Mouse (Mus musculus): ENCODE measurements around the gene Maz. TPM values are rescaled to one million over a fixed set of nuclear protein-coding genes. Genes with fewer than 3 reads are reported as not detected.

Maz gene
- total RNA-seq, 2 experiments from 2014 or later = 74.5 to 79.0 TPM

DNA sequence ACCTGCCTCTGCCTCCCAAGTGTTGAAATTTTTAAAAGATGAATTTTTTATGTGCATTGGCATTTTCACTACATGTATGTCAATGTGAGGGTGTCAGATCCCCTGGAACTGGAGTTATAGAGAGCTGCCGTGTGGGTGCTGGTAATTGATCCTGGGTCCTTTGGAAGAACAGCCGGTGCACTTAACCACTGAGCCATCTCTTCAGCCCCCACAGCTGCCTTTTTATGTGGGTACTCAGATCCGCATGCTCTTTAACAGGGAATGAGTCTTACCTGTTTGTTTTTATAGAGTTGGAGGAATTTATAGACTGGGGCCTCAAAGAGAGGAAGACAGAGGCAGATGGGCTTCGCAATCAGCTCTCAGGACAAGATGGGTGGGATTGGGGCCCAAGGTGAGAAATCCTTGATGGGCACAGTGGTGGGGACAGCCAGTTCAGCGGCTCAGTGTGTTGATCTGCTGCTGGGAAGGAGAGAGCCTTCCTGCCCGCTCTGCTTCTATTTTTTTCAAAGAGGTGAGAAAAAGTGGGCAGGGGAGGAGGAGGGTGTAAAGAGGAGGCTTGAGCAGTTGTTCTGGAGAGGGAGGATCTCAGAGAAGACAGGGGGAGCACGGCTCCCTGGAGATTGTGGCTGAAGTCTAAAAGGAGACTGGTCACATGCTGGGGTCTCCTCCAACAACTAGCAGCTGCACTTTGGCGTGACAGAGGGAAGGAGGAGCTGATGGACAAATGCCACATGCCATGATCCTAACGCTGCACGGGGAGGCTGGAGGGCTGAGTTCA lies 42.0 kb downstream of the Maz start:
- DNase-seq = peak; percentile 52
- no peak overlapping the region for H3K4me3 ChIP-seq
- intact Hi-C loops (cut with DNase I) = no loop called here
- no peak for TF ChIP-seq CTCF (IDR thresholded peaks at IDR 0.05)
- peak overlapping the region; percentile 62 for H3K27ac ChIP-seq

DNA sequence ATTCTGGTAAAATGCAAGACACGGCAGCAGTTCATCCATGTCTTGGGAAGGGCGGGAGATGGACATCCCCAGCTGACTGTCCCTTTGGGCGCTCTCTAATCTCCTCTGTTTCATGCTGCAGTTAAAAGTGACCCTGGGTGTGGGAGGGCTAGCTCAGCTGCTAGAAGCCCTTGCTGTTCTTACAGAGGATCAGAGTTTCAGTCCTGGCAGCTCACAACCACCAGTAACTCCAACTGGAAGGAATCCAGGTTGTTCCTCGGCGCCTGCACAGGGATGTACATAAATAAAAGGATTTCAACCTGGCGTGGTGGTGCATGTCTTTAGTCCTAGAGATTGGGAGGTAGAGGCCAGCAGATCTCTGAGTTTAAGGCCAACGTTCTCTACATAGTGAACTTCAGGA lies 43.7 kb downstream of the Maz start:
- no peak for DNase-seq
- intact Hi-C loops (cut with DNase I) = no loop called here
- Histone ChIP-seq H3K4me3 (no peak overlapping the region), H3K27ac (peak overlapping the region; percentile 63; the same call in 1 of the 2 replicates)
- TF ChIP-seq CTCF (IDR thresholded peaks at IDR 0.05) = no peak

DNA sequence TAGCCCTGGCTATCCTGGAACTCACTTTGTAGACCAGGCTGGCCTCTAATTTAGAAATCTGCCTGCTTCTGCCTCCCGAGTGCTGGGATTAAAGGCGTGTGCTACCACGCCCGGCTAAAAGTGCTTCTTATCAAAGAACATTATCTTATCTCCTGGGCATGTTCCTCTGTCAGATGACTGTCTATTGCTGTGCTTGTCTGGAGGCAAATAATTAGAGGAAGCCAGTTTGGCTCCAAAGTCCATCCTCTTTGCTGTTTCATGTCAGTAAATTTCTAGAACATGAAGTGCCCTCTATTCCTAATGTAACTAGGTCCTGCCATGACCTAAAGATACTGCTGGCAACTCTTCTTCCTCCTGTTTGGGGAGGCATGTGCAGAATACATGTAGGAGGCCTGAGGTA lies 44.8 kb downstream of the Maz start:
- H3K27ac ChIP-seq = peak overlapping the region; percentile 63

DNA sequence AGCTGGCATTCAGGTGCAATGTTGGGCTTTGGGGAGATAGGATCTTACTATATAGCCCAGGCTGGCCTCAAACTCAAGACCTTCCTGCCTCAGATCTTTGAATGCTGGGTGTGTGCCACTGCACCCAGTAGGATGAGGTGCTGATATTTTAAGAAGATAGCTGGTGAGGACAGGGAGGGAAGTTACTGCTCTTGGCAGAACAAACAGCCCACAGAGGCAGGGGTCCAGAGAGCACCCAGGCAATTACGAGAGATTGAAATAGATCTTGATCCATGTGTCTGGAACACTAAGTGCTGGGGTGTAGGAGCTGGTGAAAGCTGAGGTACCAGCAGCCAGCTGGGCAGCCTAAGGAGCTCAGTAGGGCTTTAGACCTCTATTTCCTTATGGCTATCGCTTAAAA lies 45.2 kb downstream of the Maz start:
- intact Hi-C loops (cut with DNase I) = no loop called here
- H3K4me3 ChIP-seq = no peak overlapping the region
- peak; percentile 69 for DNase-seq
- no peak for TF ChIP-seq CTCF (IDR thresholded peaks at IDR 0.05)
- peak overlapping the region; percentile 63 for H3K27ac ChIP-seq

More for the DNA sequence above, 44.8 kb downstream of the Maz start:
- H3K4me3 ChIP-seq = no peak overlapping the region
- intact Hi-C loops (cut with DNase I) = no loop called here
- DNase-seq = no peak
- no peak for TF ChIP-seq CTCF (IDR thresholded peaks at IDR 0.05)

DNA sequence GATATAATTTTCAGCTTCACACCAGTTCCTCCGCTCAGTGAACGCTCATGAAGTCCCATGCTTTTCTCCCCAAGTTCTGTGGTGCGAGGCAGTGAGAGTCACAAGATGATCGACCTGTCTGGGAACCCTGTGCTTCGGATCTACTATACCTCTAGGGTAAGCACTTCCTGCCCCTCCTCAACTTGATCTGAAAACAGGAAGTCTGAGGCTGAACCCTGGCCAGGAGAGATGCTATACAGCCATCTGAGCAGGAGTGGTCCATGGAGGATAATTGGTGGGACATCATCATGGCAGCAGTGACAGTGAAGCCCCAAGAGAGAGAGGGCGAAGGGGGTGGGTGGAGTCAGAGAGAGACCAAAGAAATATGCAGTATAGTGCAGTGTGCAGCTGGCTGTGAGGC lies 48.0 kb downstream of the Maz start:
- intact Hi-C loops (cut with DNase I) = no loop called here
- DNase-seq = no peak
- Histone ChIP-seq H3K27ac (no peak overlapping the region), H3K4me3 (no peak overlapping the region)
- no peak for TF ChIP-seq CTCF (IDR thresholded peaks at IDR 0.05)

DNA sequence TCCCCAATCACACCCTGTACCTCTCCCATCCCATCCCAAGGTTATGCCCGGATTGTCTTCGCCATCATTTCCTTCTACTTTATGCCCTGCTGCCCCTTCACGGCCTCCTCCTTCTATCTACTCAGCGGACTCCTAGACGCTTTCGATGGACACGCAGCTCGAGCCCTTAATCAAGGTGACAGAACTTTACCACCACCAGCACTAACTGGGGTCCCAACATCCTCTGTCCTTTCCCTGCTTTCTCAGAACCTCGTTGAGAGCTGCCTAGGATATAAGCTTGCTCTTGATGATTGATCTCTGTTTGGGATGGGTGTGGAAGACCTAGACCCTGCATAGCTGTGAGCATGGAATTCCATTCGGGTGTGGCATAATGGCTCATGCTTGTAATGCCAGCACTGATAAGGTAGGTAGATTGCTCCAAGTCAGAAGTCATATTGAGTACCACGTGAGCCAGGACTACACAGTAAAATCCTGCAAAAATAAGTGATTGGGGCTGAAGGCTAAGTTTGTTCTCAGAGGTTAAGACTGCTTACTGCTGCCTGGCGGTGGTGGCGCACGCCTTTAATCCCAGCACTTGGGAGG lies 49.9 kb downstream of the Maz start:
- DNase-seq = peak; percentile 9
- intact Hi-C loops (cut with DNase I) = loop anchor here (2.0 kb wide), 1 partner anchor 40 kb away; the partner anchor contains the start of genes Pagr1a and Pagr1b
- TF ChIP-seq CTCF (IDR thresholded peaks at IDR 0.05) = no peak
- peak overlapping the region; percentile 86 for H3K4me3 ChIP-seq
- peak overlapping the region; percentile 100 for H3K27ac ChIP-seq

DNA sequence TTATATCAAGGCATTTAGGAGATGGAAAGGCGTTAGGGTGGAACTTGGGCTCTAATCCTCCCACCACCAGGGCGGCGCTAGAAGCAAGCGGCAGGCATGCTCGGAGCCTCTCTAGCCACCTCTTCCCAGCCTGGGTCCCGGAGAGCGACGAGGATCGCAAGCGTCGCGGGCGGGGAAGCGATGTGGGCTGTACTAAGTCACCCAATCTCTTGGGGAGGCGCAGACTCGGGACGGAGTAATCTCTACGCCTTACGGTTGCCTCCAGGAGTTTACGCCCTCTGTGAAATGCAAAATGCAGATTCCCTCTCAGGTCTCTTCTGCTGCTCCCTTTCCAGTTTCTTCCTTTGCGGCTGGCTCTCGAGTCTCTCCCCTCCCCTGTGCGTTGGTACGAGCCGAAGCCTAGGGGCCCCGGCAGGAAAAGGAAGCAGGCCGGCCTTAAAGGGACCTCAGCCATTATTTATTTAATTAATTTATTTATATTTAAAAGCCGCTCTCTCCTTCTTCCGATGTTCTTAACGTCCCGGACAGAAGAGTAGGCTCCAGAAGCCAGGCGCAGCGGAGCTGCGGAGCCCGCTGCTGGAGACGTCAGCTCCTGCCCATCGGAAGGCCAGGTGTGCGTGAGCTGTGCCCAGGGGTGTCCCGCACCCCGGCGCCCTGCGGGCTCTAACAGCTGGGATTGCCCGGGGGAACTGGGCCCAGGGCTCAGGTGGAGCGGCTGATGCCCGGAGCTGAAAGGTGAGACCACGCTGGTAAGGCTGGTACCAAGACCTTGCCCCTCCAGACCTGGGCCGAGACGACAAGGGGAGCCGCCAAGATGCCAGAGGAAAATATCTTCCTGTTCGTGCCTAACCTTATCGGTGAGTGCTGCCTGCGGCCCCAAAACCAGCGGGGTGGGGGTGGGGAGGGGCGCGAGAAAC lies 50.6 kb downstream of the Maz start, which contains the start of gene Cdiptos:
TSS of gene Cdiptos (minus strand) at position 149 of the 917 bp plus-strand sequence.
- peak; percentile 99 for TF ChIP-seq CTCF (IDR thresholded peaks at IDR 0.05)
- intact Hi-C loops (cut with DNase I) = loop anchor here (2.0 kb wide), 1 partner anchor 41 kb away; the partner anchor contains the start of genes Pagr1a and Pagr1b
- Histone ChIP-seq H3K27ac (peak within 1 kb of the TSS; percentile 100), H3K4me3 (peak within 1 kb of the TSS; percentile 86)
- DNase-seq = peak; percentile 97

DNA sequence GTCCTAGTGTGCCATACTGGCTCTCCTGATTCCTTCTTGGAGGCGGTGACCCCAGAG lies 51.1 kb downstream of the Maz start, which contains the start of gene Cdipt:
TSS of gene Cdipt (plus strand) at position 22 of the 57 bp plus-strand sequence.
- intact Hi-C loops (cut with DNase I) = no loop called here
- TF ChIP-seq CTCF (IDR thresholded peaks at IDR 0.05) = no peak
- no peak for DNase-seq
- Histone ChIP-seq H3K4me3 (peak within 1 kb of the TSS; percentile 86), H3K27ac (peak within 1 kb of the TSS; percentile 100)

DNA sequence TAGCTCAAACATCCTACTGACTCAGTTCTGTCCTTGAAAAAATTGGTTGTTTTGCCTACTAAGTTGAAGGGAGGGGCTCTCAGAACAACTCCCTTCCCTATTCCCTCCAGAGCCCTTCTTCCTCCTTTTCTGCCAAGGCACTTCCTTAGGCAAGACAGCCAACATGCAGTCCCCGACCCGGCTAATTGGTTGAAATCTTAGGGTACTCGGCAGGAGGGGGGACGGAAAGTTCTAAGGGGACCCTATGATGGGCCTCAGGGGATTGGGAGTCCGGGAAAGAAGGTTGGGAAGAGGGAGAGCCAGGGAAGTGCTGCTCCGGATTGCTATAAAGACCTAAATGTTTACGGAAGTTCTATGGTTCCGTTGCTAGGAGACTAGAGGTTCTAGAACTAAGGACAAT lies 51.3 kb downstream of the Maz start:
- DNase-seq = peak; percentile 52
- Histone ChIP-seq H3K27ac (peak overlapping the region; percentile 100), H3K4me3 (peak overlapping the region; percentile 86)
- no peak for TF ChIP-seq CTCF (IDR thresholded peaks at IDR 0.05)
- intact Hi-C loops (cut with DNase I) = no loop called here

Small RNA genes lying within 50 kb of the gene (microRNA-seq; reads per million reads assigned to microRNA genes)
- gene Gm44343 = not detected

Other genes starting within 250 kb of the Maz start
- gene Tbx6, start 245.6 kb downstream of the Maz start, total RNA-seq (2021) = under 1 TPM; 0.42 to 0.48 TPM
- 10 to 100 TPM; 22.8 to 25.7 TPM for gene Ppp4c, start 234.5 kb downstream of the Maz start, total RNA-seq (2021)
- 10 to 100 TPM; 61.1 to 64.6 TPM for gene Fam57b, start 229.4 kb downstream of the Maz start, total RNA-seq (2021)
- not detected for gene 4930451I11Rik, start 195.4 kb downstream of the Maz start, total RNA-seq (2021)
- not detected for gene Doc2a, start 179.6 kb downstream of the Maz start, total RNA-seq (2021)
- gene Hirip3, start 165.1 kb downstream of the Maz start, total RNA-seq (2021) = 1 to 10 TPM; 5.3 to 6.3 TPM
- gene Ino80e, start 164.7 kb downstream of the Maz start, total RNA-seq (2021) = 10 to 100 TPM in 1 of 2 experiments, 1 to 10 TPM in 1; 8.7 to 12.9 TPM
- 10 to 100 TPM; 22.3 to 23.5 TPM for gene Taok2, start 142.3 kb downstream of the Maz start, total RNA-seq (2021)
- 10 to 100 TPM; 10.9 to 11.3 TPM for gene Tmem219, start 104.1 kb downstream of the Maz start, total RNA-seq (2021)
- 1 to 10 TPM; 2.5 to 2.9 TPM for gene Kctd13, start 98.2 kb downstream of the Maz start, total RNA-seq (2021)
- not detected for gene Asphd1, start 77.5 kb downstream of the Maz start, total RNA-seq (2021)
- 1 to 10 TPM; 1.1 to 1.4 TPM for gene Sez6l2, start 76.5 kb downstream of the Maz start, total RNA-seq (2021)
- gene Cdipt, start 51.1 kb downstream of the Maz start, total RNA-seq (2021) = 10 to 100 TPM; 29.3 to 41.0 TPM
- gene Cdiptos, start 50.9 kb downstream of the Maz start, total RNA-seq (2021) = under 1 TPM in 1 of 2 experiments, not detected in 1; 0.47 TPM
- gene Mvp, start 12.4 kb downstream of the Maz start, total RNA-seq (2021) = 10 to 100 TPM; 26.5 to 30.2 TPM
- not detected for gene Pagr1b, start 10.6 kb downstream of the Maz start, total RNA-seq (2021)
- 1 to 10 TPM in 1 of 2 experiments, not detected in 1; 2.4 TPM for gene Pagr1a, start 9.7 kb downstream of the Maz start, total RNA-seq (2021)
- gene Gm42742, start 5.9 kb downstream of the Maz start, total RNA-seq (2021) = 10 to 100 TPM; 19.4 to 21.7 TPM
- under 1 TPM; 0.14 to 0.61 TPM for gene Prrt2, start 5.8 kb downstream of the Maz start, total RNA-seq (2021)
- gene Kif22, start 15.4 kb upstream of the Maz start, total RNA-seq (2021) = under 1 TPM; 0.66 to 0.84 TPM
- not detected for gene Zg16, start 60.3 kb upstream of the Maz start, total RNA-seq (2021)
- gene AI467606, start 64.3 kb upstream of the Maz start, total RNA-seq (2021) = under 1 TPM; 0.51 to 0.92 TPM
- gene Qprt, start 95.2 kb upstream of the Maz start, total RNA-seq (2021) = under 1 TPM; 0.31 to 0.53 TPM
- gene Spn, start 110.8 kb upstream of the Maz start, total RNA-seq (2021) = under 1 TPM in 1 of 2 experiments, not detected in 1; 0.17 TPM
- 10 to 100 TPM; 27.2 to 32.4 TPM for gene Cd2bp2, start 169.0 kb upstream of the Maz start, total RNA-seq (2021)
- gene Tbc1d10b, start 181.4 kb upstream of the Maz start, total RNA-seq (2021) = 10 to 100 TPM; 31.6 to 32.8 TPM
- gene Mylpf, start 181.9 kb upstream of the Maz start, total RNA-seq (2021) = over 10,000 TPM; 24,727 to 33,034 TPM
- gene Zfp553, start 206.0 kb upstream of the Maz start, total RNA-seq (2021) = 1 to 10 TPM; 4.2 to 5.1 TPM
- 1 to 10 TPM in 1 of 2 experiments, under 1 TPM in 1; 0.89 to 2.1 TPM for gene Sept1, start 206.1 kb upstream of the Maz start, total RNA-seq (2021)
- gene Zfp771, start 217.2 kb upstream of the Maz start, total RNA-seq (2021) = 10 to 100 TPM; 17.6 to 17.7 TPM
- 10 to 100 TPM; 25.1 to 35.4 TPM for gene Dctpp1, start 233.7 kb upstream of the Maz start, total RNA-seq (2021)
- 10 to 100 TPM; 30.1 to 36.3 TPM for gene Sephs2, start 247.0 kb upstream of the Maz start, total RNA-seq (2021)